Mouse (Mus musculus) embryo, embryonic 11 days (tissue): Measurements from ENCODE around the gene Hivep2.

Source experiments
- DNase-seq: peaks from one replicate; pipeline ENCODE4 v3.0.0-alpha.2; 2015

The Hivep2 gene

DNA sequence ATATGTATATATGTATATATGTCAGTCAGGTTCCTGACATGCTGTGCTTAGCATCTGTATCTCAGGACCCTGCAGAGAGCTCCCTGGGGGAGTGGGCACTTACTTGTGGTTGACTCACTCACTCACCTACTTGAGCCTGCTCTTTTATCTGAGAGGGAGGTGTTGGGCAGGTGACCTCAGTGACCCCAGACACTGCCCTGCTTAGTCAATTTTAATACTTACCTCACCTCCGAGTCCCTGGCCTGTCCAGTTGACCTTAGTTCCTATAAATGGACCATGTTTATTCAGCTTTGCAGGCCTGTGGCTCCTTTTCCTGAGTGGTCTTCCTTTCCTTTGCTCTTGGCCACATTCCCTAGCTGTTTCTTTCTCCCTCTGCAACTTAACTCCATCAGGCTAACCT lies 61.9 kb downstream of the Hivep2 start:
- no peak for DNase-seq

DNA sequence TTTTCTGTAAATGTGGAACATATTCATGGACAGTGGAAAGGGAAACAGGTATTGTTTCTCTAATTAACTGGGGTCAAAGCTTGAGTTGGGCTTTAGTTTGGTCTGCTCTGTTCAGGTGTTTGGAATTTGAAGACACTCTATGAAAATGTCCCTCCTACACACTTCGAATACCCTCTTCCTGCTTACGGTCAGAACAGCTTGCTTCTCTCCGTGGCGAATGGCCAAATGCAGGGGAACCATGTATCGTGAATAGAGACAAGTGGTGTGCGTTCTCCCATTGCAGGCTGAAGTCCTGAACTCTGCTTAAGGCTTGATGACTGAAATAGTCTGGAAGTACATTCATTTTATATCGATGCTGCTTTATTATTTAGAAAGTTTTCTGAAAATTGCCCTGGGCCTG lies 63.1 kb downstream of the Hivep2 start:
- DNase-seq = no peak

DNA sequence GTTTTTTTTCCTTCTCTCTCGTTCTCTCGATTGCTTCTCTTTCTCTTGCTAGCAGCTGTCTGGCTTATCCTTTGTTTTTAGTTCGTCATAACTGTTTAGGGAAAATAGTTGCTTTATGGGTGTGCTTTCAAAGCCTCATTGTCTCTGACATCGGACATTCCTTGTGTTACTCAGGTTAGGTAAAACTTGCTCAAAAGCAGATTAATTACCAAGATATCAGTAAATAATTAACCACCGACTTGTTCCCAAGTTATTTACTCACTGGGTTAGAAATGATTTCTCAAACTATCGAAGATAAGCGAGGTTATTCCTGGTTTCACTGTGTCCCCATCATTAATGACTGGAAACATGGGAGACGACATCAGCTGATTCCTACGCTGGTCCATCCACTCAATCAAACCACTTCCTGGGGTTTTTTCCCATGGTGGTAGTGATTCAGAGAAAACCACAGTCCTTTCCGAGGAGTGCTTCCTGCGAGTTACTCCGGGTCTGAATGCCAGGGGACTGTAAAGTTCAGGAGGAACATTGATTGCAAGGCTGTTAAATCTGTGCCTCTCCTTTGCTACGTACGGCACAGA lies 64.7 kb downstream of the Hivep2 start:
- DNase-seq = no peak

DNA sequence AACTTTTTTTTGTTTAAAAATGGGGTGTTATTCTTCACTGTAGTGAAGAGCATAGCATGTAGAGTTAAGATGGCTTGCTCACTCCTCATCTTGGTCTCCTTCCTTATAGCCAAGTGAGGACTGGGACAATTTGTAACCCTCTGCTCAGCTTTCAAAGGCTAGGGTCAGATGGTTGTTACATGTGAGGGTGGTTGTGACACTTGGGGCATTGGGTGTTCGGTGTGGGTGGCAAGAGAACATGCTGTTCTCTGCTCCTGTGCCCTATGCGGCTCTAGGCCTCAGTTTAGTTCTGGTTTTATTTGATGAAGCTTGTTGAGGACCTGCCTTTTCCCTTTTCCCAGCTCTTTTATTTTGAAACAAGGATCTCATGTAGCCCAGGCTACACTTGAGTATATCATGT lies 66.7 kb downstream of the Hivep2 start:
- DNase-seq = no peak

DNA sequence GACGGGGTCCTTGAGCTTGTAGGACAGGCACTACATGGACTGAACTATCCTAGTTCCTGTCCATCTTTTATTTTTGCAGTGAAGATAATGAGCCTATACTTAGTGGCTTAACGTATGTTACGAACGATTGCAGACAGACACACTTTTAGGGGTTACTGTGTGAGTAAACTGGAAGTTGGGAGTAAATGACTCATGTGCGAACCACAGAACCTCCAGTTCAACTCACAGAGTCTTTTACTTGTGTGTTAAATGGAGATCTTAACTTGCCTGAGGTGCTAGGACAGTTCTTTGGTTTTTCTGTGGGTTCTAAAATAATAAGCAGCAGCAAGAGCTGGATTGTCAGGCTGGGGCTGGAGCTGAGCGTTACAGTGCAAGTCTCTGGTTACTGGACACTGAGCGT lies 68.2 kb downstream of the Hivep2 start:
- DNase-seq = no peak

DNA sequence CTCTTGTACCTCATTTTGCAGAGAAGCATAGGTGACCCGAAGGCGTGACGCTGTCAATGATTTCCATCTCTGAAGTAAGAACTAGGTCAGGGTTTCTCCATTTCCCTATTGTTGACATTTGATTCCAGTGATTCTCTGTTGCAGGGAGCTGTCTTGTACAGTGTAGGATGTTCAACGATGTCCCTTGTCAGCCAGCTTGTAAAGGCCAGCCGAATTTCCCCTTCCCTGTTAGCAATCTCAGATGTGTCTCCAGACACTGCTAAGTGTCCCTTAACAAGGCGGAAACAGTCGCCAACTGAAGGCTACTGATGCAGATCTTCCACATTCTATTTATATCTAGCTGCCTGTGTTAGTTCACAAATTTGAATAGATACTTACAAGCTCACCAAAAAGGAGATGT lies 68.9 kb downstream of the Hivep2 start:
- no peak for DNase-seq

DNA sequence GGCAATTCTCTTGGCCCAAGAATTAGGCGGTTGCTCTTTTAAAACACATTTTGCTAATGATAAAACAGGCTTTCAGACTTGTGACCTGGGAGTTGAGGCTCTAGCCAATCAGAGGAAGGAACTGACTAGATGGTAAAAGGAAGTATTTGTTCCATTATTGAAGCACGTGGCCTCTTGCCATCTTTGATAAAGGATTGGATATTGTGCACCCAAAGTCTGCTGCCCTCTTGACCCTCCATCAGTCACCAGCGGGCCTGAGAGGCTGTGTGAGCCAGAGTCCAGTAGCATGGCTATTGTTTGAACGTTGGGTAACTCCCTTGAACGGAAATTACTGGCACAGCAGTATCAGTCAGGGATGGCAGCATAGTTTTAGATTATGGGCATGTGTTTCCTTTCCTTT lies 69.7 kb downstream of the Hivep2 start:
- DNase-seq = no peak

DNA sequence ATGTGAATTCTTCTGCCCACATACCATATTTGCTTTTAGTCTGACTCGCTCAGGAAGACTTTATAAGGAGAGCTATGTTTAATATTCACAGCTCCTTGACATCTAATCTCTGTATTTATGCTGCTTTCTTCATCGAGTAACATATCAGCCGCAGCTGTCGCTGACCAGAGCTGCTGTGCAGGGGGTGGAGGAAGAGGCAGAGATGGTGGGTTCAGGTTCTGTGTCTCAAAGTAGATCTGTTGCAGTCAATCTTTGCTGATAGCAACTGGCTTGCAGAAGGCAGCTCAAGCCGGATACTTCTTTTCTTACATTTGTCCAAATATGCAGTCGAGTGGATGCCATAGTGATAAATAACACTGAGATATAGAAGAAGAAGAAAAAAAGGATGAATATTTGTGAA lies 70.6 kb downstream of the Hivep2 start:
- DNase-seq = no peak

DNA sequence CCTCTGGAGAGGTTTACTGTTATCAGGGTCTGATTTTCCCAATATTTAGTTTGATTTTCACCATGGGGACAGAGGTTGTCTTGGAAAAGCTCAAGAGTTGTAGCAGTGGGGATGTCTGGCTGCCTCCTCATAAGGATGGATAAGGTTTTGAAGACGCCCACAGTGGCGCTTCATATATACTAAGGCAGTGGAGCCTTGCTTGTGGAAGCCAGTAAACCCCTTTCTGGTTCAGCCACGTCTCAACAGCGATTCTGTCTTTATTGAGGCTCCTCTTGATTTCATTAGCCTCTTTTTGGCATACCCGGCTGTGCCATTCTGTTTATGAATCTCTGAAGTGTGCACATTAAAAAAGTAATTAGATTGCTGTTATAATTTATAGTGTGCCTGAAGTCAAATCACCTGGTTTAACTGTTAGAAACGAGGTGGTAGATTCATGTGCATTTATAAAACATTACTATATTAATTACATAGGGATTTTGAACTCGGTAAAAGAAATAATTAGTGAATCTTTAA lies 72.2 kb downstream of the Hivep2 start:
- DNase-seq = no peak

DNA sequence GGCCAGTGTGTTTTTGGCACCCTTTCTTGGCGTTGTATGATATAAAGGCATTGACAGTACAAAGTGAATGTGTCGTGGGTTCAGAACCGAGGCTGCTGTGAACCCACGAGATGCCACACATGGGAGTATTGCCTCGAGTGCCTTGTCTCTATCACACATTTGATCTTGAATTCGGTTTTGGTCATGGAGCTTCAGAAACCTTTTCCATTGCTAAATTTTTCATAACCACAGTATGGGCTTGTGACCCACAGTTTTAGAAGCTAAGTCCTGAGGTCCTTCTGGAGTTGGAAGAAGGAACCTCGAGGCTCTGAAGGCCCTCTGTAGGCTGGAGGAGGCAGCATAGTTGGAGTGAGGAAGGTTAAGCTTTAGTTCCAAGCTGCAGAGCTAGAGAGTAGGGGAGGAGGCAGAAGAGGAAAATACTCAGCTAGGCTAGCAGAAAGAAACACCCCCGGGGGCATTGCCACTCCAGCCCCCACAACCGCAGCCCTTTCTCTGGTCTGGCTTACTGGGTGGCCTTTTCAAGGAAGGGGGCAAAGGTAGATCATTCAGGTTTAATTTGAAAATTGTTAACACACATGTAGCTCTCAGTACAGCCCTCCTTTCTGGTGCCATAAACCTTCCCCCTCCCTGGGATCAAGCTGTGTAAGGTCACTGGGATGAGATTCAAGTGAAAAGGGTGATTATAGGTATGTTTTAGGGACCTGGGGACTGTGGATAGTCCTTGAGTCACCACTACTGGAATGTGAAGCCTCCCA lies 75.0 kb downstream of the Hivep2 start:
- no peak for DNase-seq

DNA sequence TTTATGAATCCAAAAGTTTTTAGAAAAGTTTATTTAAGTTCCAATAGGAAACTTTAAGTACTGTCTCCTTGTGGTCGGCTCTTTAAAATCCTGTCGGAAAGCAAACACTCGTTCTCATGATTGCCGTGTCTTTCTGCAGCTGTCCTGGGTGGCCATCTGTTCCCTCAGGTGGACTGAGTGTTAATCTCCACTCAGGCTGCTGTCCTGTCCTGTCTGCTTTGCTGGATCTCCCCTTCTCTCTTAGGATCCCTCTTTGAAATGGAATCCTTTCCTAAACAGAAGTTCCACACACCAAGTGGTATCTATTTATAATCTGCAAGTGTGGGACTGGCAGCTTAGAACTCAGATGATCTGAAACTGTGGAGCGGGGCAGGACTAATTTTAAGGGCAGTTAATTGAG lies 75.7 kb downstream of the Hivep2 start:
- no peak for DNase-seq

DNA sequence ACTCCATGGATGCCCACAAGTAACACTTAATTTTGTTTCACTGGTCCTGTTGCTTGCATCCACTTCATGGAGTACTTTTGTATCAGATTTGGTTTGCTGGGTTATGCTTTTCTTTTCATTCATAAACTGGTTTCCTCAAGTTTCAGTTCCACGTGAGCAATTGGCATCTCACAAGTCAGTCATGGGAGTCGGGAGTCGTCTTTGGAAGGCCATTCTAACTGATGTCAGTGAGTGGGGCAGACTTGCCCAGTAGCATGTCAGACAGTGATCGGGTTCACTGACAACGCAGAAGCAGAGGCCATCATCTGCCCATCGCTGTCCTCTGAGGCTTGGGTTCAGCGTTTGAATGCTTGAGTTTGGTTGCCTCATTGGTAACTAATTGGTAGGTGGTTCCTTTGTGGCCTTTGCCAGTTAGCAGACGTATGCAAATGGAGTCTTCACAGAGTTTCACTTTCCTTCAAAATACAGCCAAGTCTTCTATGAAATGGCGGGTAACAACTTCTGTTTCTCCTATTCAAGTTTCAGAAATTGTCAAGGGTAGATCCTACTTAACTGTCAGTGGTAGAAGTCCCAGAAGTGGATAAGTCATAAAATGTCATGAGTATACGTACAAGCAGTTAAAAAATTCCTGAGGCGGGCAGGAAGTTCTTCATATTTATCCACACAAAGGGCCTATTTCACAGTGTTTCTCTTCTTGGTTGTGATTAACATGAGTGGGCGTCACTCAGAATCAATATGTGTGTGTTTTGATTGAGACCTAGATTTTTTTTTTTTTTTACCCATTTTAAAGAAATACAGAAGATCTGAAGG lies 76.9 kb downstream of the Hivep2 start:
- DNase-seq = no peak

DNA sequence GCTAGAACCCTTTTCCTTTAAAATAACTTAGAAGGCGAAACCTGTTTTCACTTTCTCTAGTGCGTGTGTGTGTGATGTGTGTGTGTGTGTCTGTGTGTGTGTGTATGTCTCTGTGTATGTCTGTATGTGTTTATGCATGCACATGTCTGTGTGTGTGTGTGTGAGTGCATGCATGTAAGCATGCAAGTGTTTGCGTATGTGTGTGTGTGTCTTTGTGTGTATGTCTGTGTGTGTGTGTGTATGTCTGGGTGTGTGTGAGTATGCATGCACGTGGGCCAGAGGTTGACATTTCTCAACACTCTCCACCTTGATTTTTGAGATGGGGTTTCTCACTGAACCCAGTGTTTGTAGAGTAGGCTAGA lies 77.5 kb downstream of the Hivep2 start:
- no peak for DNase-seq

DNA sequence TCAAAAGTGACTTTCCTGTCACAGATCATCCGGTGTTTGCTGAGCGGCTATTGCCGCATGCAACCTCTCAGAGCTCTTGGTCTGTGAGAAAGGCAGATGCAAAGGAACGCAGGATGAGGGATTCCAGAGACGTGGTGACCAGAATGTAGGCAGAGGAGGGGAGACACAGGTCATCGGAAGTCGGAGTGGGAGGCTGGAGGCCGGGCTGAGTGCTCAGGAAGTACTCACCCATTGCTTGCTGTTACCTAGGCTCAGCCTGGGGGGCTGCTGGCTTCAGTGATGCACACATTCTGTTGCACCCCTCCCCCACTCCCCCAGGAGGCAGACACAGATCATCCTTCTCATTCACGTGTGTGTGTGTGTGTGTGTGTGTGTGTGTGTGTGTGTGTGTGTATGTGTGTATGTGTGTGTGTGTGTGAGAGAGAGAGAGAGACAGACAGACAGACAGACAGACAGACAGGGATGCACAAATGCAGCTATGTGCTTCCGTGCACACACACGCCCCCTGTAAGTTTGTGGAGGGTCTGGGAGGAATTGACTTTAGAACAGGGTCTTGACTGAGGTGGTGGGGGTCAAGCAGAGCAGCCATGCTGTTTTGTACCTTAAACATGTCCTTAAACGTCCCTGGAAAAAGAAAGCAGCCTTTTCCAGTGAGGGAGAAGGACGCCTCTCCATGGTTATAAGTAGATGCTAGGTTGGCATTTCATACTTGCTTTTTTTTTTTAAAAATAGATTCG lies 78.3 kb downstream of the Hivep2 start:
- peak; percentile 41 for DNase-seq

DNA sequence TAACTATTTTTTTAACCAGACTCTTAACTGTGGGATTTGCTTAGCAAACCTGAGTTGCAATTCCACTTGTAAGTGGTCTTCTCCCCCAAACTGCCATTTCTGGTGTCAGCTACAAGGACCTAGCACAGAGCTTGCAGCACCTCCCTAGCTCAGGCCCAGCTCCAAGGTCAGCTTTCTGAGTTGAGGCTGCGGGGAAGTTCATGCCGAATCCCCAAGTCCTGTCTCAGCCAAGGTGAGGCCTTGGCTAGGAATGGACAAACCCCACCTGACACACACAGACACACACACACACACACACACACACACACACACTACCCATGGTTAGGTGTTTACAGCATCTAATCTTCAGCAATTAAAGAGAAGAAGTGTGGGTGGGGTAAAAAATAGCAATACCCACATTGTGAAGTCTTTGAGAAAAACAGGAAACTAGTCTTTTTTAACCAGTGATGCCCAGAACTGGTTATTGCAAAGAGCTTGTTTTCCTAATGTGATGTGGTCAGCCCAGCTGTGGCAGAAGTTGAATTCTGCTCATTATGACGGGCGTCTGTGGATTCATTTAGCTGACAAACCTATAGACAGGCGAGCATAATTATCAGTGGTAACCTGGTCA lies 79.0 kb downstream of the Hivep2 start:
- DNase-seq = no peak

DNA sequence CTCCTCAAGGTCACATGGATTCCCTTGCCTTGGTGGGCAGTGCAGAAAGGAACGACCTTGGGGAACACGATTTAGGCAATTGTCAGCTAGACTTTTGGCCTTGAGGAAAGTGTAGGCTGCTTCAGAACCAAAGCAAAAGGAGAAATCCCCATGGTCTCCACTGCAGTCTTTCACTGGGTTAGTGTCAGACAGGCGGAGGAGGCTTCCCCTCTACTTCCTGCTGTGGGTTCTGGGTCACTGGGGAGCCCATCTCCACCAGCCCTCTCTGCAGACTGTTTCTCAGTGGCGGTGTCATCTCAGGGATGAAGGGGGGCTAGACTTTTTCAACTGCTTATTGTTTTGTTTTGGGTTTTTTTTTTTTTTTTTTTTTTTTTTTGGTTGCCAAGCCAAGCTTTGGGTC lies 79.9 kb downstream of the Hivep2 start:
- peak; percentile 16 for DNase-seq

DNA sequence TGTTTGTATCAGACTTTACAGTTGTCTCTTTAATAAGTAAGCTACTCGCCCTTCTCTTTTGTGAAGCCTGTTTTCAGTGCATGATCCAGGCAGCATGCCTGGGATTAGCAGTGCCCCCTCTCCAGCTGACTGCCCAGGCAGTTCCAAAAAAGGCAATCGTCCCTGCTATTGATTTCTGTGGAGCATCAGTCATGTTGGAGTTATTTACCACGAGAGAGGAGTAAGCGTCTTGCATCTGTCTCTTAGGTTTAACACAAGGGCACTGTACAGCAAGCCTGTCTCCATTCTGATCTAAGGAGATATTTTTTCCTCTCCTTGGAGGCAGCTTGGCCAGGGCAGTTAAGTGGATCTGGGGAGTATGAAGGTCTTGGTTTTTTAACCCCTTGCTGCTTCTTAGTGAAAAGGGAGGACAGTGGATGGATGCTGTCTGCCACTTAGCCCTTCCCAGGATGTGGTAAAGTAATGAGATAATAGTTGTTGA lies 80.3 kb downstream of the Hivep2 start:
- DNase-seq = peak; percentile 13

DNA sequence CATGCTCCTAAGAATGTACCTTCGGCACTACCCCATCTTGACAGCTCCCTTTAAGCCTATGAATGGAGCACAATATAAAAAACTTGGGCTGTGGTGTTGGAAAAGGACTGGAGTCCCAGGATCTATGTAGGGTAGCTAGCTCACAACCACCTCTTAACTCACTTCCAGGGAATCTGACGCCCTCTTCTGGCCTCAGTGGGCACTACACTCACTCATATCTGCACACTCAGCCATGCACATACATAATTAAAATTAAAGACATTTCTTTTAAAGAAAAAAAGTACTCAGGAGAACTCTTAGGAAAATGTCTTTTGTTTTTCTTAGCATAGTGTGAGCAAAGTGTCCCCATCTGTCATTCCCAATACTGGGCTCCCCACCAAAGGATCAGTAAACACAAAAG lies 81.1 kb downstream of the Hivep2 start:
- no peak for DNase-seq

DNA sequence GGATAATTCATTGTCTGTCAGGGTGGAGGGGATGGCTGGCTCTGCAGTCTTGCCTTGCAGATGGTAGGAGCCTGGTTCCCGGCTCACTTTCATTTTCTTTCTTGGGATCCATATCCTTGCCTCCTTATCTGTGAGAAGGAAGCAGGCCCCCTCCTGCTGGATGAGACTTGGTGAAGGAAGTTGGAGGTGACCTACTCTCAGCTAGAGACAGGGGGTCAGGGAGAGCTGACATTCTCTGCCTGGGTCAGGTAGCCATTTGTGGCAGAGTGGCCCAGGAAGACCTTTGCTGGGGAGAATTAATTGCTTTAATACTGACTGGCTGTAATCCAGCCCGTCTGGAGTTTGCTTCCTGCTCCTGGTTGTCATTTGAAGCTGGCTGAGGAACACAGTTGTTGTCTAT lies 81.8 kb downstream of the Hivep2 start:
- DNase-seq = no peak

DNA sequence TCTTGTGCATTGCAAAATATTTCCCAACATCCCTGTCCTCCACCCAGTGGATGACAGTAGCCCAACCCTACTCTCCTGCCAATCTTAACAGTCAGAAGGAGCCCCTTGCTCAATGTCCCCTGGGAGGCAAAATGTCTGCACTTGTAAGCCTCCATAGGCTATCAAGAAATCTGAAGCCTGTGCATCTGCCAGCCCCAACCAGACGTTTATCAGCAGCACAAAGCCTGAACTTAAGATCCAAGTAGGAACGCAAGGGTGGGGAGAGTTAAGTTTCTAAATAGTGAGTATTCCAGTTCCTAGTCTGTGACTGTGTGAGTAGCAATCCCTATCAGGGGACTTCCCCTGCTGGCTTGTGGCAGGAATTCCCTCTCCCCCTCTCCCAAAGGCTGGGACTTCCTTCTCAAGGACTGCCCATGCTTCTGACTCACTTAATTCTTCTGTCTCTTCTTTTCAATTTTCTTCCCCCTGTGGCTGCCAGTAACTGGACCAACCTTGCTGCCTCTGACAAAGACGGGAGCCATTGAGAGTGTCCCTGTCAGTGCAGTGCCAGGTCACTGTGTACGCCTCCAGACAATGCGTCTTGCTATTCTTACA lies 82.5 kb downstream of the Hivep2 start:
- DNase-seq = peak; percentile 11

DNA sequence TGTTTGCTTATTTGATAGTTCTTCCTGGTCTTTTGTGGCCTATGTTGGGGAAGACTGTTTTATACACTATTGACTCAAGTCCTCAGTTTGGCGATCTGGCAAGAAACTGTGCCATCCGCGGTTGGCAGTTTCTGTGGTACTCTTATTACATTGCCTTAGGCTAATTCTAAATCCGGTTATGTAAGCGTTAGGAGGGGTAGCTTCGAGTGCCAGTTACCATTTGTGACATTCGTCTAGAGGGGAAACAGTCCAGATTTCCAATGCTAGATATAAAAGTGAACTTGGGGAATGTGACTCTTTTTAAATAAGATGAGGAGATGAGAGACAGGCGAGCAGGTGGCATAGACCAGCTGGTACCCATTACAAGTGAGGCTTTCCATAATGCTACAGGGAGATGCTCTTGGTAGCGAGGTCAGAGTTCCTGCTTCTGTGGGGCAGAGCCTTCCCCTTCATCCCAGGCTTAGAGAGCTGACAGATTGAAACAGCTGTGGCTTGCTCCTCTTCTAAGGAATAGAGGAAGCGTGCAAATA lies 83.1 kb downstream of the Hivep2 start:
- peak; percentile 13 for DNase-seq

DNA sequence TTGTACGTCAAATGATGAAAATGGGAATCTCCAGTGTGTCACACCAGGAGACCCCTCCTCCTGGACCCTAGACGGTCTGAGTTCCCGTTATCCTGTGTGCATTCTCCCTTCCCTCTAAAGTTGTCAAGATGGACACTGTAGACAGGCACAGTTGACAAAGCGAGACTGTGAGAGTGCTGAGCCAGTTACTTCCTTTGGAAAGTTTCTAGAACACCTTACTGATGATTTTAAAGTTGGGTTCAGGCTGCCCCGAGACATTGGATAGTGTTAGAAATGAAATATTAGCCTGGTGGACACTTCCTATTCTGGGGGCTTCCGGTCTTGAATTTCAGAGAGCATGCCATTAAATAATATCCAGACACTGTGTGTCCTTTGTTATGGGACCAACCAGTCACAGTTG lies 83.8 kb downstream of the Hivep2 start:
- DNase-seq = no peak
